Mouse (Mus musculus): Measurements from ENCODE around the gene Avpr2.

Avpr2 gene

GRCm38 (mm10) chrX:73916945-73917344, 25.0 kb downstream of the Avpr2 start:
- no peak for DNase-seq (ENCODE audit: low read depth, low spot score)

DNA sequence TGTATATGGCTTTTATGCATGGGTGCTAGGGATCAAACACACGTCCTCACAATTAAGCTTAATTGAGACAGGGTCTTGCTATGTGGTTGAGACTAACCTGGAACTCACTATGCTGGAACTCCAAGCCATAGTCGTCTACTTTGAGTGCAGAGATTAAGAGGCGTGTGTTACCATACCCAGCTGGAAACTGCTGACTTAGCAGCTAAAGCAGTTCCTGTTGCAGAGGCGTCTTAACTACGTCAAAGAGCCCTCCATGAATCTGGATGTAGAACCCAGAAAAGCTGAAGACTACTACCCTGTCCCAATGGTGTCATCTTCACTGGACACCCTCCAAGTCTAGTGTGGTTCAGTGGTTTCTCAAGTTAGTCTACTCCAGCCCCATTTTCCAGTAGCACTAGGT, 26.7 kb downstream of the Avpr2 start:
- DNase-seq (ENCODE audit: low read depth, low spot score): no peak

- DNase-seq (ENCODE audit: low read depth, low spot score): no peak
Observed at GRCm38 (mm10) chrX:73921285-73921822, 29.5 kb downstream of the Avpr2 start.

GRCm38 (mm10) chrX:73921823-73922549, 30.1 kb downstream of the Avpr2 start, which contains the start of the genes Arhgap4 and Naa10:
TSS of gene Arhgap4 (minus strand) at chrX:73921870.
TSS of gene Naa10 (minus strand) at chrX:73921944.
- DNase-seq (ENCODE audit: low read depth, low spot score): peak; percentile 89

DNA sequence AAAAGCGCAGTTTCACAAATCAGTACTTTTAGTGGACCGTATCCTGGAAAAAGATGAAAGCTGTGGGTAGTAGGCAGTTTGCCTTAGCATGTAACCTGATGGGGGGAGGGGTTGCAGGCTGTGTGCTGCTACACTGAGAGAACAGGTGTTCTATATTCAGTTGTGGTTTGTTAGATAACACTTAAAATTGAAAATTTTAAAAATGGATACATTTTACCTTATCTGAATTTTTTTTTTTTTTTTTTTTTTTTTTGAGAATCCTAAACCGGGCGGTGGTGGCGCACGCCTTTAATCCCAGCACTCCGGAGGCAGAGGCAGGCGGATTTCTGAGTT, 30.6 kb downstream of the Avpr2 start:
- DNase-seq (ENCODE audit: low read depth, low spot score): no peak

GRCm38 (mm10) chrX:73930402-73931062, 38.6 kb downstream of the Avpr2 start, which contains the start of gene Renbp:
TSS of gene Renbp (minus strand) at chrX:73930850.
- peak; percentile 80 for DNase-seq (ENCODE audit: low read depth, low spot score)

- no peak for DNase-seq (ENCODE audit: low read depth, low spot score)
Observed at GRCm38 (mm10) chrX:73931871-73932270, 40.0 kb downstream of the Avpr2 start.

GRCm38 (mm10) chrX:73941860-73942259, 50.0 kb downstream of the Avpr2 start:
- no peak for DNase-seq (ENCODE audit: low read depth, low spot score)

GRCm38 (mm10) chrX:73942294-73942693, 50.4 kb downstream of the Avpr2 start:
- DNase-seq (ENCODE audit: low read depth, low spot score): no peak

All from A20 (cell line).